Mouse (Mus musculus) kidney, postnatal 10 days (tissue): ENCODE data around the gene Rsbn1.
A peak's percentile ranks its signal among the peaks of the same experiment; 100 is the strongest.

Source experiments
- DNase-seq: peaks from one replicate; pipeline ENCODE4 v3.0.0; 2021; ENCODE audit warnings: mixed read lengths

Gene Rsbn1

DNA sequence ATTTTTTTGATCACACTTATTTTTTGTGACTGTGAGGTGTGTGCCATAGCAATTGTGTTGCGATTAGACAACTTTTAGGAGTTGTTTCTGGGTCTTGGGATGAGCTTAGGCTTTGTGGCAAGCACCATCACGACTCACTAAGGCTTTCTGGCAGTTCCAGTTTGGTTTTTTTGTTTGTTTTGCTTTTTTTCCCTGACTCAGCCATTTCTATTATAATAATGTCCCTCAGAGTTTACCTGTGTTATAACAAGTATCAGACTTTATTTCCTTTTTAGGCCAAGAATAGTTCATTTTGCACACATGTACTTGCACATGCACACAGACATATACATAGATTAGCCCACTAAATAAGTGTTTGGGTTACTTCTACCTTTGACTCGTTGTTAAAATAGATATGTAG lies 46.7 kb downstream of the Rsbn1 start:
- no peak for DNase-seq

DNA sequence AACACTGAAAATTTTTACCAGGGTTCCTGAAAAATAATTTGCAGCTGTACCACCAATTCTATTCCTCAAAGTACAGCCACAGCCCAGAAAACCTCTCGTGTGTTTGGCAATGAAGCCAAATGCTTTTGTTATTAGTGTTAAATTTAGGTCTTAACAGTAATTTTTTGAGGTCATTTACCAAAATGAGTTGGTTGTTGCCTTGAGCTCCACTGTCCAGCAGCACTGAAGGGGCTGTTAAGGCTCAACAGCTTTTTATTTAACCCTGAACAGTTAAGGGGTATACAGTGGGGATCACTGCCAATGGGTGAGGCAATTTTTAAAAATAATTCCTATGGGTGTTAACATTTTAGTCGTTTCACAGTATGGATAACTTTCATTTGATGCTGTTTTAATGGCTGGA lies 53.3 kb downstream of the Rsbn1 start:
- DNase-seq: no peak

DNA sequence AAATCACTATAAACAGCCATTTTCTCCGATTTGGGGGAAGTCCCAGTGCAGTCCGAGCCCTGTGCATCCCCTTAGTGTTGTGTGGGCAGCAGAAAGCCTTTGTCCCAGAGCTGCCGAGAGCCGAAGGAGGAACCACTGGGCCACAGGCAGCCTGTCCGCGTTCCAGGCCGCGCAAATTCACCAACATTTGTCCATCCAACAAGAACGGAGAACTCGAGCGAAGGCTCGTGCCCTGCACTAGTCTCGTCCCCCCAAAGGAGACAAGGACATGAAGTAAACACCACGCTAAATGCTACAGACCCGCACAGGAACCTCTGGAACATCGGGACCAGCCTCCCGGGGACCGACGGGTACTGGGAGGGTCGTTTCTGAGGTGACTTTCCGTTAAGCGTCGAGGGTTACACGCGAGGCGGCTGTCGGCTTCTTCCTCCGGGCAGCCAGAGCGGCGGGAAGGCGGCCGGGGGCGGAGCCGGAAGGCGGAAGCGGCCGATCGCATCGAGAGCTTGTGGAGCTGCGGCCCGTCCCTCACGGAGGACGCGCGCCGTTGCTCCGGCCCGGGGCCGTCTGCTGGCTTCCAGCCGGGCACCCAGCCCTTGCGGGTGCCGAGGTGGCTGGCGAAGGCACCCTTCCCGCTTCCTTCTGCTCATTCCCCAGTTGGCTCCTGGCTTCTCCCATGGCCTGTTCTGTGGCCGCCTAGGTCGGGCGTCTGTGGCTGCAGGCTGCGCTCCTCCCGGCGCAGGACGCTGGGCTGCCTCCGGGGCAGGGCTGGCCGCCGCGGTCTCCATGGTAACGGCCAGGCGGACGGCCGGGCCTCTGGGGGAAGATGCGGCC lies 54.2 kb downstream of the Rsbn1 start, which contains the start of gene Phtf1:
TSS of gene Phtf1 (plus strand) at position 250 of the 831 bp plus-strand sequence.
- peak; percentile 92 for DNase-seq

DNA sequence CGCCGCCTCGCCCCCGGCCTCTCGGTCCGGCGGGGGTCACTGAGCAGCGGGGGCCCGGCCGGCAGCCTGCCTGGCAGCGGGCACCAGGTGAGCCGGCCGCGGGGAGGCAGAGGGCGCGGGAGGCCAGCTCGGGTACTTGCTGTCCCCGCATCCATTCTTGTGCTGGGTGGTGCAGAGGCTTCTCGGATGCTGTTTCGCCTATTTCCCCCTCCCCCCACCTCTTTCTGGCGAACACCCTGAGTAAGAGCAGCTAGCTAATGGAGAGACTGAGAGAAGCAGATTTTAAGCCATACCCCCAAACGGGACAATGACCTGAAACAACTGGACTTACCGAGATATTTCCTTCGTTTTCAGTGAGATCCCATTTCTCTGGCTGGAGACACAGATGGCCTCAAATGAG lies 54.8 kb downstream of the Rsbn1 start:
- DNase-seq: no peak

DNA sequence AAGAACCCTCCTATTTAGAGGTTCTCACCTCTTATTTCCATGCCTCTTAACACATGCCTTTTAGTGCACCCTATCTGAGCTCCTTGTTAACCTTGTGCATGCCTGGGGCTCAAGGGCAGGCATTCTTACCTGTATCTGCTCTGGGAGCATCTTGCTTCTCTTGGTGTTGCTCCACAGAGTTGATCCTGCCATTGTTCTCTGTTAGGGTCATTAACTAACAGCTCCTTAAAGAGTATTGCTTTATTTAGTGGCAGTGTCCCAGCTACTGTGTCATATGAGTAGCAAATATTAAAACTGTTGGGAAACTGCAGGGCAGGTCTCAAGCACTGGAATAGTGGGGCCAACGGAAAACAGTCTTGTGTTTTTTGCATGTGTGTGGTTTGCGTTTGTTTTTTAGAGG lies 57.2 kb downstream of the Rsbn1 start:
- DNase-seq: no peak

DNA sequence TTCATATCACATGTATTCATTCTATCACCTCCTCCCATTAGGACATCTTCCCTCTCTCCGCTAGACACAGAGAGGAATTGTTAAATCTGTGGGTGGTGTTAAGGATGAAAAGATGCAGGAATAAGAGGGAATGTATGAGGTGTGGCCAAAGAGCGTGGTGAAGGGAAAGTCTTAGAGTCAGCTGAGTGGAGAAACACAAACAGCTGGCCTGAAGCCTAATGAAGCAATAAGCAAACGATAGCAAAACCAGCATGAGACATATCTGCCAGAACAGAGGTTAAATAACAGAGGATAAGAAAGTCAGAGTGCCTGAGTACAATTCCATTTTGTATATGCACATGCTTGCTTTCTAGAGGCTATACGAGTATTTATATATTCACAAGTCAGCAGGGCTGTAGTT lies 70.6 kb downstream of the Rsbn1 start:
- no peak for DNase-seq

DNA sequence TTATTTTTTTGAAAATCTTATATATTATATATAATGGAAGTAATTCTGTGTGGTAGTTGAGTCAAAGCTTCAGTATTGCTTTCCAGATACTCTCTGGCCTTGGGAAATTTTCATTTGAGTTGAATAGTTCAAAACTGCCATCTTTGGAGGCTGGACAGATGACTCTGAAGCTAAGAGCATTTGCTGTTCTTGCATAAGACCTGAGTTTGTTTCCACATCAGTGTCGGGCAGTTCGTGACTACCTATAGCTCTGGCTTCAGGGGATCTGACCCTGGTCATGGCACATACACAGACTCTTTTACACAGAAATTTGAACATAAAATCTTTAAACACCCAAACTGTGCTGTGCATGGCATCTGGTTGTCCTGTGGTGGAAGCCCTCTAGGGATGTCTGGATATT lies 71.3 kb downstream of the Rsbn1 start:
- DNase-seq: no peak

DNA sequence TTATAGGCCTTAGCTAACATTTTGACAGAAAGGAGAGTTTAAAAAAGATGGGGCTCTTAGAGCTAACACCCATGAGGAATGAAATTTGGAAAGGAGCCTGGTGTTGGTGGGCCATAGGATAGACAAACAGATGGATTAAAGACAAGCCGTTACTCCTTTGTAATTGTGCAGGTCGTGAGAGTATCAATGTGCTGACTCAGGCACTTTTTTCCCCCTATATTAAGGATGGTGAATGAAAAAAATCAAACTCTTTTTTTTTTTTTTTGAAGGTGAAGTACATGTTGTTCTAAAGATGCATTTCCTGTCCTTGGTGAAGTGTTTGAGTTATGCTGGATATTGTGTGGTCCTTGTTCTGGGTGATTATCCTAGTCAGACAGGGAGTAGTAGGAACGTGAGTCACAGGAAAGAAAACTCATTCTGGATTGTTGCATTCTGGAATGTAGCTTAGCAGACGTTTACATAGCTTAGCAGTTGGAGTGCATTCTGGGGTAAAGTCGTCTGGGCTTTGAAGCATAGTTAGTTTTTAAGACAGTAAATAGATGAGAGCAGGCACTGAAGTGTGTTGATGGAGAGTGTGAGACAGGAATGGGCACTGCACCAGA lies 74.0 kb downstream of the Rsbn1 start:
- DNase-seq: no peak

DNA sequence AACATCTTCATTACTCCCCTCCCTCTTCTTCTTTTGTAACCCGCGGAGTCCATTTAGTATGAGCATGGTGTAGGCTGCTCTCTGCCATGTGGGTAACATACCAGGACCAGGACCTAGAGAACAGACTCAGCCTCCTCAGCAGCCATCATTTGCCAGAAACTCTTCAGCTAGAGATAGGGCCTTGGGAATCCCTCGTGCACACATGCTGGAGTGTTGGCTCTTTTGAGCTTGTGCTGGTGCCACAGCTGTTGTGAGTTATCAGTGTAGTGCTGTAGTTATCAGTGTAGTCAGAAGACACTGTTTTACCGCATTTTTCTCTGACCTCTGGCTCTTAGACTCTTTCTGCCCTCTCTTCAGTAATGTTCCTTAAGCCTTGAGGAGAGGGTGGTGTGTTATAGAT lies 75.4 kb downstream of the Rsbn1 start:
- DNase-seq: no peak

DNA sequence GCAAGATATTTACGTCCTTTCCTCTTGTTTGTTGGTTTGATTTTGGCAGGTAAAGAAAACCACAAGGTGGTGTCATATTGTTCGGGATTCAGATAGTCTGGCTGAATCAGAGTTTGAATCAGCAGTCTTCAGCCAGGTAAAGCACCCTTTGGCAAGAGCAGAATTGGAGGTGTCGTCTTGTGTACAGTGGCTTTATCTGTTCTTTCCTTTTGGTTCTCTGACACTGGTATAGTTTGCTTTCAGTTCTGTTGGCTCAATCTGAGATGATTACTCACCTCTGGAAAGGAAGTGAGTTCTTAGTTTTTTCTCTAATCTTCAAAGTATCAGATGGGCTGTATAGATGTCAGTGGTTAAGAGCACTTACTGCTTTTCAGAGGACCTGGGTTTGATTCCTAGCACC lies 77.4 kb downstream of the Rsbn1 start:
- DNase-seq: no peak

DNA sequence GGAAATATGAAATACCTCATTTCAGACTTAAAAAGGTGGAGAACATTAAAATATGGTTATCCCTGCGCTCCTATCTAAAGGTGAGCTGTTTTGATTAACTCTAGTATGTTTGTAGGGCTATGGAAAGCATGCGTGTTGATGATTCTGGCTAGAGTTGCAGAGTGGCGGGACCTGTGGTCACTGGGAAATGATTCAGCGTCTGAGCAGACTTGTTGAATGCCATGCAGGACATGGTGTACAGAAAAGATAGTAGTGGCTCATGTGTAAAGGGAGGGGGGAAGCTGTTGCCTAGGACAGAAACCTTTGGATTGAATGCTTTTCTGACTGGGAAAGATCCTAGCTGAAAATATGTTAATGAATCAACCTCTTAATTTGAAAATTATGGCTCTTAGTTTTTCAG lies 84.8 kb downstream of the Rsbn1 start:
- DNase-seq: no peak

DNA sequence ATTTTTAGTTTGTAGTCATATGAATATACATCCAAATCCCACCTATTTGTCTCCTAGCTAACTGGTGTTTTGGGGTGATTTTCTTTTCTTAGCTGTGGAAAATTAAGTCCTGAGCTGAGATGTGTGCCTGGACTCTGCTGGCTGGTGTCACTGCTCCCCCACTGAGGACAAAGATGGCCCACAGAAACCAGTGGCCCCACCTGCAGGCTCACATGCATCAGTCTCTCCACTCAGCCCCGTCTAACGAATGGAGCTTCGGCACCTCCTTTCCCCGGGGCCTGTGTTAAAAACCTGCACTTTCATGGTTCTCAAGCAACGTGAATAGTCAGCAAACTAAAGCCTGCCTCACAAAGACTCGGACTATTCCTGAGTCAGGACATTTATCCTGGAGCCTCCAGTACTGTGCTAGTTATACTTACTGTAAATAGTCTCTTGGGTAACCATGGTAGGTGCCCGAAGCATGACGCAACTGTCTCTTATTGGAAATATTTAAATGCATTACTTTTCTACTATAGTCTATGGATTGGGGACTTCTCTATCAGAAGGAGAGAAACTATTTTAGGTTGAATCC lies 93.1 kb downstream of the Rsbn1 start:
- no peak for DNase-seq

DNA sequence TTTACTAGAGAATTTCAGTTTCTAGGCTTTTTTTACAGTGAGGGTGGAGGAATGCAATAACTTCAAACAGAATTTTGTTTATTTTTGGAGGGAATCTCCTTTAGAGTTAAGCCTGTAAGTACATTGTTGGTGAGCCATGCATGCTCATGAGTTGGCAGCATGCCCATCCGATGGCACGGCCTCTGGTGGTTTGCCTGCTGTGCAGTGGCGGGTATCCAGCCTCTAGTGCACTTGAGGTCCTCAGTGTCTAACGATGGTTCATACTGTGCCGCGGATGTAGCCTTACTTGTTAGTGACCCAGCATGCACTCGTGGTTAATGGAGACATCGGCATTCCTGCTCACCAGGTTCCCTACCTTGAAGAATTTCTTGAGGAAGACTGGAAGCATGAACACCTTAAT lies 93.6 kb downstream of the Rsbn1 start:
- peak; percentile 57 for DNase-seq

DNA sequence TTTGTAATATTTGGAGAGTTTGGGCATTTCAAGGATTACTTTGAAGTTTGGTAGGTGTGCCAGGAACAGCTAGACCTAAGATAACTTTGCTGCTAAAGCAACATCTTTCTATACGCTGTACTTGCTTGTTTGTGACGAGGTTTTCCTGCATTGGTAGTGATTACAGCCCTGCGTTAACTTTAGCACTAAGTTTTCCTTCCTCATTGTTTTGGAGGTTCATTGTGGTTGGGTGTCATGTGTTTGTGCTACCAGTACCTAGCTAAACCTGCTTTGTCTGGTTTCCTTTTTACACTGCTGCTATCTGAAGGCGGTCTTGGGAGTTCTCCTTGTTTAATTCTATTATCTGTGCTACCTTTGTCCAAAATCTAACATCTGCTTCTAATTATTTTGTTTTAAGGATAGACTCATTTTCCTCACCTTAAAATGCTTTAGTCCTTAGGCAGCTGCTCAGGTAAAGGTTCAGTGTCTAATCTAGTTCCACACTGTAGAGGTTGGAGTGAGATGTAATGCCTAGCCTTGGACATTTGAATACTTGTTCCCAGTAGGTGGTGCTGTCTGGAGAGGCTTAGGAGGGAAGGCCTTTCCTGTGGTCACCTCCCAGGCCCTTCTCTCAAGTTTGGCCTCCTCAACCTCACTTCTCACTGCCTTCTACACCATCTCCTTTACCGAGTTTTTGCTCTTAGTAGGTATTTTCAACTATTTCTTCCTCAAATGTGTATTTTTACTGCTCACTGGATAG lies 96.2 kb downstream of the Rsbn1 start:
- DNase-seq: no peak

DNA sequence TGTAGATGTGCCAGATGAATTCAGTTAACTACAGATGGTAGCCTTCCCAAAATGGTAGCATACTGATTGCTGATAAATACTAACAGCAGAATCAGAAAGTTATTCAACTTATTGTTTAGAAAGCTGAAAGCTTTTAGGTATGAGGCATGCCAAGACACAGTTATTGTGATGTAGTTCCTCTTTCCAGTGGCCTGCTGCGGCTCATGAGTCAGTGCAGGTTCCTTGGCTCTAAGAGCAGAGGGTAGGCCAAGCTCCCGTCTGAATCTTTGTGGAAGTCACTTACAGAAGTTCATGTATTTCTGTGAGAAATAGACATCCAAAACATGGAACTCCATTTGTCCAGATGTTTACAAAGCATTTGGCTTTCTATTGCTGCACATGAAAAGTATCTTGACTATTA lies 98.1 kb downstream of the Rsbn1 start:
- no peak for DNase-seq
